Mouse (Mus musculus) CH12.LX (cell line): ENCODE results near the gene Rph3al. TPM values are rescaled to one million over a fixed set of nuclear protein-coding genes. Genes with fewer than 3 reads are reported as not detected.

Experiments
- DNase-seq: peaks from one replicate; pipeline ENCODE4 v3.0.0-alpha.2; 2013; ENCODE audit errors: extremely low read depth
- H3K27ac ChIP-seq: 2 replicates; pipeline ENCODE4 v1.5.1; 2012; ENCODE audit warnings: low read depth, mild to moderate bottlenecking, control low read depth, moderate library complexity; ENCODE audit not compliant: insufficient read depth
- H3K27me3 ChIP-seq: replicated peaks from 2 replicates; pipeline ENCODE3; 2012; ENCODE audit warnings: inconsistent platforms
- H3K36me3 ChIP-seq, 2 experiments: replicated peaks in 1 of 2; 2 replicates each; pipeline versions ENCODE3 to v1.6.1; 2012; ENCODE audit warnings: inconsistent platforms in 1 of 2, low read length in 1 of 2, mild to moderate bottlenecking in 1 of 2, mixed read lengths in 1 of 2, moderate library complexity in 1 of 2; ENCODE audit not compliant: control insufficient read depth in 1 of 2, insufficient read depth in 1 of 2
- H3K4me1 ChIP-seq, 2 experiments: 2 replicates each; pipeline ENCODE4 v1.6.1; 2012; ENCODE audit warnings: inconsistent platforms in 1 of 2, moderate library complexity in 1 of 2; ENCODE audit not compliant: insufficient read depth in 2 of 2, control insufficient read depth in 1 of 2
- H3K4me2 ChIP-seq: 2 replicates; pipeline ENCODE4 v1.6.1; 2012; ENCODE audit warnings: low read depth, mild to moderate bottlenecking, control low read depth; ENCODE audit not compliant: poor library complexity, insufficient read depth, severe bottlenecking
- H3K4me3 ChIP-seq, 3 experiments: fragments of 150-350 bp in 1 of 3; sonication (generic) in 1 of 3; replicated peaks in 1 of 3; 2 replicates each; pipeline versions ENCODE3 to v1.5.1; 2011 to 2012; ENCODE audit warnings: low read depth in 2 of 3, low read length in 2 of 3, mild to moderate bottlenecking in 2 of 3, moderate library complexity in 2 of 3, control low read depth in 1 of 3, improper control_type of control experiment in 1 of 3, inconsistent platforms in 1 of 3, mixed read lengths in 1 of 3; ENCODE audit not compliant: poor library complexity in 1 of 3
- H3K79me2 ChIP-seq: replicated peaks from 2 replicates; pipeline ENCODE4 v1.6.1; 2012; ENCODE audit warnings: mild to moderate bottlenecking, moderate library complexity; ENCODE audit not compliant: control insufficient read depth, poor library complexity, insufficient read depth, severe bottlenecking; ENCODE audit errors: extremely low read depth
- H3K9ac ChIP-seq: 2 replicates; pipeline ENCODE4 v1.6.1; 2012; ENCODE audit warnings: low read depth, mild to moderate bottlenecking, control low read depth, moderate library complexity; ENCODE audit not compliant: insufficient read depth
- H3K9me3 ChIP-seq: replicated peaks from 2 replicates; pipeline ENCODE3; 2012; ENCODE audit warnings: low read length, inconsistent platforms, mixed read lengths
- BHLHE40 ChIP-seq: IDR thresholded peaks from 2 replicates; pipeline ENCODE4 v1.6.1; 2011; ENCODE audit warnings: mild to moderate bottlenecking, low read depth, low read length, improper control_type of control experiment
- HCFC1 ChIP-seq: IDR thresholded peaks from 2 replicates; pipeline ENCODE4 v1.6.1; 2012; ENCODE audit warnings: low read depth, mild to moderate bottlenecking, inconsistent platforms, low read length, improper control_type of control experiment
- JUN ChIP-seq: IDR thresholded peaks from 2 replicates; pipeline ENCODE4 v1.6.1; 2011; ENCODE audit warnings: low read depth, mild to moderate bottlenecking, low read length, improper control_type of control experiment, moderate library complexity; ENCODE audit not compliant: insufficient read depth
- JUND ChIP-seq: conservative IDR thresholded peaks from 2 replicates; pipeline ENCODE4 v1.6.1; 2011; ENCODE audit warnings: low read depth, low read length, improper control_type of control experiment
- MAX ChIP-seq: IDR thresholded peaks from 2 replicates; pipeline ENCODE4 v1.6.1; 2011; ENCODE audit warnings: low read length, improper control_type of control experiment
- MEF2A ChIP-seq: IDR thresholded peaks from 2 replicates; pipeline ENCODE4 v1.6.1; 2014; ENCODE audit warnings: low read depth, mild to moderate bottlenecking, inconsistent platforms, low read length, improper control_type of control experiment, borderline replicate concordance
- NRF1 ChIP-seq: IDR thresholded peaks from 2 replicates; pipeline ENCODE4 v1.6.1; 2014; ENCODE audit warnings: low read depth, mild to moderate bottlenecking, inconsistent platforms, low read length, improper control_type of control experiment, moderate library complexity
- POLR2A ChIP-seq: IDR thresholded peaks from 2 replicates; pipeline ENCODE4 v1.6.1; 2011; ENCODE audit warnings: low read depth, mild to moderate bottlenecking, improper control_type of control experiment, low read length
- POLR2AphosphoS2 ChIP-seq: IDR thresholded peaks from 2 replicates; pipeline ENCODE4 v1.6.1; 2011; ENCODE audit warnings: low read depth, low read length, improper control_type of control experiment
- RCOR1 ChIP-seq: conservative IDR thresholded peaks from 2 replicates; pipeline ENCODE4 v1.6.1; 2012; ENCODE audit warnings: low read depth, mild to moderate bottlenecking, inconsistent platforms, low read length, improper control_type of control experiment
- SIN3A ChIP-seq: IDR thresholded peaks from 2 replicates; pipeline ENCODE4 v1.6.1; 2012; ENCODE audit warnings: low read length, improper control_type of control experiment, inconsistent platforms
- TCF12 ChIP-seq: IDR thresholded peaks from 2 replicates; pipeline ENCODE4 v1.6.1; 2014; ENCODE audit warnings: low read depth, mild to moderate bottlenecking, inconsistent platforms, low read length, improper control_type of control experiment
- UBTF ChIP-seq: IDR thresholded peaks from 2 replicates; pipeline ENCODE4 v1.6.1; 2012; ENCODE audit warnings: low read depth, mild to moderate bottlenecking, inconsistent platforms, low read length, improper control_type of control experiment, moderate library complexity
- ZMIZ1 ChIP-seq: IDR thresholded peaks from 2 replicates; pipeline ENCODE4 v1.6.1; 2012; ENCODE audit warnings: low read depth, mild to moderate bottlenecking, inconsistent platforms, low read length, improper control_type of control experiment
- dilution Hi-C: fragments of 300-500 bp; cut with MboI; formaldehyde crosslinking; loops from 2 replicates; pipeline ENCODE4 v1.14.3; 2020; ENCODE audit warnings: low sequenced_read_pairs; ENCODE audit not compliant: extremely low pct_unique_long_range_greater_than_20kb, extremely low pct_ligation_motif_present
- in situ Hi-C: fragments of 300-500 bp; cut with MboI; formaldehyde crosslinking; loops from 3 replicates; pipeline ENCODE4 v1.14.3; 2019; ENCODE audit warnings: low sequenced_read_pairs, low pct_ligation_motif_present, low pct_unique_long_range_greater_than_20kb, mixed read lengths
- polyA plus RNA-seq: library from polyadenylated mRNA; unstranded; fragments of >175 nt; gene quantifications from 2 replicates; pipeline ENCODE4 v1.2.1, GENCODE M21; 2012; ENCODE audit warnings: low read depth; ENCODE audit not compliant: insufficient read length
- total RNA-seq, 2 experiments: library from RNA; depleted of rRNA; stranded (reverse); fragments of 300-350 nt in 1 of 2; fragments of >200 nt in 1 of 2; gene quantifications; 2 replicates each; pipeline ENCODE4 v1.2.3; 2012 to 2014

The Rph3al gene
- total and polyA plus RNA-seq, 3 experiments, result 0.34 to 0.39 TPM; not detected in 1

- H3K9ac ChIP-seq, result no peak overlapping the region
- DNase-seq, result no peak
- in situ Hi-C loops, result no loop called here
- H3K27me3 ChIP-seq, result peaks cover 24% of the 10 kb centered on the region
- H3K27ac ChIP-seq, result no peak overlapping the region
- no peak for TF ChIP-seq JUND
- no peak for TF ChIP-seq TCF12
- TF ChIP-seq NRF1, result no peak
- no peak for TF ChIP-seq BHLHE40
- TF ChIP-seq MAX, result no peak
- no peak for TF ChIP-seq POLR2A
- no peak for TF ChIP-seq RCOR1
- TF ChIP-seq HCFC1, result no peak
- TF ChIP-seq JUN, result no peak
- TF ChIP-seq UBTF, result no peak
- H3K4me3 ChIP-seq, result no peak overlapping the region
- no peaks in the 10 kb centered on the region for H3K79me2 ChIP-seq
- dilution Hi-C loops, result no loop called here
- no peak overlapping the region for H3K4me2 ChIP-seq
- H3K36me3 ChIP-seq, result no peaks in the 10 kb centered on the region
- peaks cover 0 to 18% of the 10 kb centered on the region in 2 experiments; a peak in 2 of 4 replicates for H3K4me1 ChIP-seq
- H3K9me3 ChIP-seq, result no peaks in the 10 kb centered on the region
These were observed 80.4 kb downstream of the Rph3al start for GRCm38 (mm10) chr11:75857781-75858180.

GRCm38 (mm10) chr11:75854327-75854726, 83.9 kb downstream of the Rph3al start:
- H3K27me3 ChIP-seq, result peaks cover 13% of the 10 kb centered on the region
- dilution Hi-C loops, result no loop called here
- TF ChIP-seq MEF2A, result no peak
- no peak for TF ChIP-seq POLR2AphosphoS2
- no peak for TF ChIP-seq SIN3A
- no peak for TF ChIP-seq HCFC1
- no peak for TF ChIP-seq POLR2A
- TF ChIP-seq ZMIZ1, result no peak
- TF ChIP-seq TCF12, result no peak
- TF ChIP-seq, all 38 proteins: peak for 0
- Histone ChIP-seq H3K4me1 (peaks cover 0 to 18% of the 10 kb centered on the region in 2 experiments; a peak in 2 of 4 replicates), H3K36me3 (no peaks in the 10 kb centered on the region), H3K9me3 (no peaks in the 10 kb centered on the region), H3K27ac (no peak overlapping the region), H3K9ac (no peak overlapping the region), H3K4me3 (no peak overlapping the region), H3K4me2 (no peak overlapping the region), H3K79me2 (no peaks in the 10 kb centered on the region)
- DNase-seq, result no peak
- in situ Hi-C loops, result no loop called here
